Mouse (Mus musculus): ENCODE measurements around the gene Sec61a2. TPM values are rescaled to one million over a fixed set of nuclear protein-coding genes. Genes with fewer than 3 reads are reported as not detected.

The Sec61a2 gene
- polyA plus RNA-seq, 1 experiment from 2014 or later = 48.0 TPM

DNA sequence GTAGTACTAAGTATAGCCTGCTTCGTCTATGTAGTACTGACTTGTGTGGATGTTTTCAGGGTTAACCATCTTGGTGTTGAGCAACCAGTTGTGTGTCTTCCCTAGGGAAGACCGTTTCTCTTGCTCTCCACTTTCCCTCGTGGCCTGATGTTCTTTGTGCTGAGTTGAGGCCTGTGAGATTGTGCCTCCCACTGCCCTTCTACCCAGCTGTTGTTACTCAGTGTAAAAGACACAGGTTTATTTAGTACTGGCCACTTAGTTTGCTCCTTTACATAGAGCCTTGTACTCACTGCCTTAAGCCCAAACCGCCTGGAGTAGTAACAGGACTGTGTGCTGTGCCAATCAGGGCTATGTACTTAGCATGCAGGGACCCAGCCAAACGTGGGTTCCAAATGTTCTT lies 43.4 kb downstream of the Sec61a2 start:
- Histone ChIP-seq H3K27ac (ENCODE audit: low read length) (no peak overlapping the region), H3K27me3 (ENCODE audit: control insufficient read depth, insufficient read depth, low read length) (no peaks in the 10 kb centered on the region), H3K9me3 (replicated peaks; ENCODE audit: control insufficient read depth, low read length) (no peaks in the 10 kb centered on the region), H3K36me3 (ENCODE audit: control insufficient read depth, insufficient read depth) (peaks cover 6% of the 10 kb centered on the region), H3K4me1 (ENCODE audit: control insufficient read depth, insufficient read depth, low read length) (no peaks in the 10 kb centered on the region), H3K4me2 (ENCODE audit: low read depth, low read length) (no peak overlapping the region), H3K4me3 (ENCODE audit: low read length) (no peak overlapping the region), H3K9ac (ENCODE audit: low read length) (no peak overlapping the region)
- 86% methylated on average over 5 of the region's 5 CpGs for WGBS
- ATAC-seq (replicated peaks; ENCODE audit: extremely low read depth, insufficient read depth, low FRiP score) = no peak

DNA sequence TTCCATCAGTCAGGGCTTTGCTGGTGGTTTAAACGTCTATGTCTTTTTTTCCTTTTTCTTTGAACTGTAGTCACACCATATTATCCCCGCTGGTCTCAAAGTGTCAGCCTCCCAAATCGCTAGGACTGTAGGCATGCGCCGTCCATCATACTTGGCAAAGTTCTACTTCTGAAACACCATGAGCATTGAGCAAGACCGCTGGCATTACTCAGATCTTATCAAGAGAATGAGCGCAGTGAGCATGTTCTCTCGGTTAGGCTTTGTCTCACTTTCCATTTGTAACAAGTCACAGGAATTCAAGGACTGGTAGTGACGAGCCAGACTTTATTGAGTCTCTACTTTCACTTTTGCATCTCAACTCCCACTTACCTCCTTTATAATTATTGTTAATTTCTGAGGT lies 44.1 kb downstream of the Sec61a2 start:
- peaks cover 6% of the 10 kb centered on the region for H3K36me3 ChIP-seq (ENCODE audit: control insufficient read depth, insufficient read depth)
- 80% methylated on average over 9 of the region's 9 CpGs for WGBS

GRCm38 (mm10) chr2:5845826-5846225 lies 49.4 kb downstream of the Sec61a2 start:
- peaks cover 13% of the 10 kb centered on the region for H3K36me3 ChIP-seq (ENCODE audit: control insufficient read depth, insufficient read depth)
- H3K27ac ChIP-seq (ENCODE audit: low read length) = no peak overlapping the region; the same call in 1 of the 2 replicates
- peak overlapping the region; percentile 73 for H3K4me2 ChIP-seq (ENCODE audit: low read depth, low read length)
- H3K27me3 ChIP-seq (ENCODE audit: control insufficient read depth, insufficient read depth, low read length) = no peaks in the 10 kb centered on the region
- WGBS = 18% methylated on average over 4 of the region's 4 CpGs
- H3K9ac ChIP-seq (ENCODE audit: low read length) = peak overlapping the region; percentile 76
- H3K4me3 ChIP-seq (ENCODE audit: low read length) = peak overlapping the region; percentile 81
- H3K9me3 ChIP-seq (replicated peaks; ENCODE audit: control insufficient read depth, low read length) = no peaks in the 10 kb centered on the region
- H3K4me1 ChIP-seq (ENCODE audit: control insufficient read depth, insufficient read depth, low read length) = peaks cover 5% of the 10 kb centered on the region; the same call in 1 of the 2 replicates
- ATAC-seq (replicated peaks; ENCODE audit: extremely low read depth, insufficient read depth, low FRiP score) = no peak

More for the DNA sequence above, 44.1 kb downstream of the Sec61a2 start:
- ATAC-seq (replicated peaks; ENCODE audit: extremely low read depth, insufficient read depth, low FRiP score) = no peak
- H3K27ac ChIP-seq (ENCODE audit: low read length) = no peak overlapping the region
- no peaks in the 10 kb centered on the region for H3K9me3 ChIP-seq (replicated peaks; ENCODE audit: control insufficient read depth, low read length)
- H3K4me2 ChIP-seq (ENCODE audit: low read depth, low read length) = no peak overlapping the region
- H3K9ac ChIP-seq (ENCODE audit: low read length) = no peak overlapping the region
- no peaks in the 10 kb centered on the region for H3K27me3 ChIP-seq (ENCODE audit: control insufficient read depth, insufficient read depth, low read length)
- H3K4me1 ChIP-seq (ENCODE audit: control insufficient read depth, insufficient read depth, low read length) = no peaks in the 10 kb centered on the region
- no peak overlapping the region for H3K4me3 ChIP-seq (ENCODE audit: low read length)

GRCm38 (mm10) chr2:5844873-5845631 lies 50.2 kb downstream of the Sec61a2 start, which contains the start of the genes Nudt5 and Cdc123:
Gene Nudt5, plus strand, starts transcription at chr2:5845019.
Gene Cdc123, minus strand, starts transcription at chr2:5845164.
- peaks cover 5% of the 10 kb centered on the region; the same call in 1 of the 2 replicates for H3K4me1 ChIP-seq (ENCODE audit: control insufficient read depth, insufficient read depth, low read length)
- H3K27ac ChIP-seq (ENCODE audit: low read length) = peak within 1 kb of the TSS; percentile 84
- peak within 1 kb of the TSS; percentile 81 for H3K4me3 ChIP-seq (ENCODE audit: low read length)
- ATAC-seq (replicated peaks; ENCODE audit: extremely low read depth, insufficient read depth, low FRiP score) = peak; percentile 94
- H3K27me3 ChIP-seq (ENCODE audit: control insufficient read depth, insufficient read depth, low read length) = no peaks in the 10 kb centered on the region
- peaks cover 18% of the 10 kb centered on the region for H3K36me3 ChIP-seq (ENCODE audit: control insufficient read depth, insufficient read depth)
- WGBS = under 1% methylated on average over 53 of the region's 53 CpGs
- peak within 1 kb of the TSS; percentile 94 for H3K4me2 ChIP-seq (ENCODE audit: low read depth, low read length)
- peak within 1 kb of the TSS; percentile 76 for H3K9ac ChIP-seq (ENCODE audit: low read length)
- no peaks in the 10 kb centered on the region for H3K9me3 ChIP-seq (replicated peaks; ENCODE audit: control insufficient read depth, low read length)

GRCm38 (mm10) chr2:5844181-5844872 lies 50.9 kb downstream of the Sec61a2 start:
- H3K9me3 ChIP-seq (replicated peaks; ENCODE audit: control insufficient read depth, low read length) = no peaks in the 10 kb centered on the region
- peaks cover 5% of the 10 kb centered on the region; the same call in 1 of the 2 replicates for H3K4me1 ChIP-seq (ENCODE audit: control insufficient read depth, insufficient read depth, low read length)
- H3K27ac ChIP-seq (ENCODE audit: low read length) = peak overlapping the region; percentile 84
- 3% methylated on average over 23 of the region's 23 CpGs for WGBS
- ATAC-seq (replicated peaks; ENCODE audit: extremely low read depth, insufficient read depth, low FRiP score) = peak; percentile 4; the same call in 1 of the 2 replicates
- peak overlapping the region; percentile 94 for H3K4me2 ChIP-seq (ENCODE audit: low read depth, low read length)
- peaks cover 25% of the 10 kb centered on the region for H3K36me3 ChIP-seq (ENCODE audit: control insufficient read depth, insufficient read depth)
- H3K4me3 ChIP-seq (ENCODE audit: low read length) = peak overlapping the region; percentile 81
- peak overlapping the region; percentile 76 for H3K9ac ChIP-seq (ENCODE audit: low read length)
- H3K27me3 ChIP-seq (ENCODE audit: control insufficient read depth, insufficient read depth, low read length) = no peaks in the 10 kb centered on the region

DNA sequence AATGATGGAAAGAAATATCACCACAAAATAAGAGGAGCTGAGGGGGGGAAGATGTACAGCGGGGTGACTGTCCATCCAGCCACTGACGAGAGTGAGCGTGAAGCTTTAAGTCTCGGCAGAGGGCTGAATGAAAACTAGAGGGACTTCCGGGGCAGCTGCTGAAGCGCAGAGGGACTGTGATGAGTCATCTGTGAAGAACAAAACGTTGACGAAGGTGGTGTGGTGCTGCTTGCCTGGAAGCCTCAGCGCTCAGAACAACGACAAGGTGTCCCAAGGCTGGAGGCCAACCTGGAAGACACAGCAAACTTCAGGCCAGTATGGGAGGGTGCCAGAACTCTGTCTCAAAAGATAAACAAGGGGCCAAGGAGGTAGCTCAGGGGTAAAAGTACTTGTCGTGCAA lies 54.4 kb downstream of the Sec61a2 start:
- Histone ChIP-seq H3K27me3 (ENCODE audit: control insufficient read depth, insufficient read depth, low read length) (no peaks in the 10 kb centered on the region), H3K36me3 (ENCODE audit: control insufficient read depth, insufficient read depth) (peaks cover 34% of the 10 kb centered on the region), H3K4me3 (ENCODE audit: low read length) (no peak overlapping the region), H3K4me2 (ENCODE audit: low read depth, low read length) (no peak overlapping the region), H3K9ac (ENCODE audit: low read length) (no peak overlapping the region), H3K4me1 (ENCODE audit: control insufficient read depth, insufficient read depth, low read length) (peaks cover 2% of the 10 kb centered on the region; the same call in 1 of the 2 replicates), H3K27ac (ENCODE audit: low read length) (no peak overlapping the region), H3K9me3 (replicated peaks; ENCODE audit: control insufficient read depth, low read length) (no peaks in the 10 kb centered on the region)
- ATAC-seq (replicated peaks; ENCODE audit: extremely low read depth, insufficient read depth, low FRiP score) = no peak
- 94% methylated on average over 11 of the region's 11 CpGs for WGBS

- Histone ChIP-seq H3K9me3 (replicated peaks; ENCODE audit: control insufficient read depth, low read length) (no peaks in the 10 kb centered on the region), H3K27me3 (ENCODE audit: control insufficient read depth, insufficient read depth, low read length) (no peaks in the 10 kb centered on the region), H3K9ac (ENCODE audit: low read length) (no peak overlapping the region), H3K4me2 (ENCODE audit: low read depth, low read length) (no peak overlapping the region), H3K36me3 (ENCODE audit: control insufficient read depth, insufficient read depth) (peaks cover 20% of the 10 kb centered on the region), H3K27ac (ENCODE audit: low read length) (no peak overlapping the region), H3K4me3 (ENCODE audit: low read length) (no peak overlapping the region), H3K4me1 (ENCODE audit: control insufficient read depth, insufficient read depth, low read length) (no peaks in the 10 kb centered on the region)
- 95% methylated on average over 5 of the region's 5 CpGs for WGBS
- ATAC-seq (replicated peaks; ENCODE audit: extremely low read depth, insufficient read depth, low FRiP score) = no peak
Observed at GRCm38 (mm10) chr2:5825265-5825913, 69.8 kb downstream of the Sec61a2 start.

DNA sequence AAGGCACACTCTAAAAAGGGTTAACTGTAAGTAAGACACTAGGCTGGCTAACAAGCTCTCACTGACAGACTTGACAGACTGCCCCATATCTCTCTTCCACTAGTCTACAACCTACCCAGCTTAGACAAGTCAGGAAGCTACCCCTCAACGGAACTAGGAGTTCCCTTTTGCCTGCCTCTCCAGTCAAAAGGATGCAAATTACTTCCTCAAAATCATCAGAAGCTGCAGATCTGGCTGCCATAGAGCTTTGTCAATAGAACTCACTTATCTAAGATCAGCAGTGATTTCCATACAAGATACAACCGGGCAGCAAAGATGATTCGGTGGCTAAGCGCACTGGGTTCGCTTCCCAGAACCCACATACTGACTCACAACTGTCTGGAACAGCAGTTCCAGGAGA lies 70.5 kb downstream of the Sec61a2 start:
- no peak overlapping the region for H3K4me3 ChIP-seq (ENCODE audit: low read length)
- H3K27ac ChIP-seq (ENCODE audit: low read length) = no peak overlapping the region
- 73% methylated on average over 5 of the region's 5 CpGs for WGBS
- no peak for ATAC-seq (replicated peaks; ENCODE audit: extremely low read depth, insufficient read depth, low FRiP score)
- peaks cover 25% of the 10 kb centered on the region for H3K36me3 ChIP-seq (ENCODE audit: control insufficient read depth, insufficient read depth)
- H3K27me3 ChIP-seq (ENCODE audit: control insufficient read depth, insufficient read depth, low read length) = no peaks in the 10 kb centered on the region
- no peaks in the 10 kb centered on the region for H3K4me1 ChIP-seq (ENCODE audit: control insufficient read depth, insufficient read depth, low read length)
- no peak overlapping the region for H3K4me2 ChIP-seq (ENCODE audit: low read depth, low read length)
- no peak overlapping the region for H3K9ac ChIP-seq (ENCODE audit: low read length)
- no peaks in the 10 kb centered on the region for H3K9me3 ChIP-seq (replicated peaks; ENCODE audit: control insufficient read depth, low read length)
